Mouse (Mus musculus) ES-Bruce4 (cell line): Measurements from ENCODE around the gene Inhbb. TPM values are rescaled to one million over a fixed set of nuclear protein-coding genes. Genes with fewer than 3 reads are reported as not detected.

Source experiments
- H3K27ac ChIP-seq: 2 replicates; pipeline ENCODE4 v1.5.1; 2012; ENCODE audit warnings: low read length, inconsistent platforms; ENCODE audit not compliant: insufficient read depth
- H3K27me3 ChIP-seq: 2 replicates; pipeline ENCODE4 v1.6.1; 2012; ENCODE audit warnings: mild to moderate bottlenecking, low read length, inconsistent platforms; ENCODE audit not compliant: control insufficient read depth, poor library complexity, insufficient read depth, severe bottlenecking
- H3K36me3 ChIP-seq: 2 replicates; pipeline ENCODE4 v1.6.1; 2012; ENCODE audit warnings: inconsistent platforms, mild to moderate bottlenecking, low read length, moderate library complexity; ENCODE audit not compliant: control insufficient read depth, poor library complexity, insufficient read depth, severe bottlenecking
- H3K4me1 ChIP-seq: one replicate; pipeline ENCODE4 v1.8.1; 2011; ENCODE audit warnings: low read length; ENCODE audit not compliant: control insufficient read depth, insufficient read depth
- H3K4me3 ChIP-seq: 2 replicates; pipeline ENCODE4 v1.5.1; 2011; ENCODE audit warnings: low read depth, mild to moderate bottlenecking, low read length
- H3K9ac ChIP-seq: 2 replicates; pipeline ENCODE4 v1.6.1; 2012; ENCODE audit warnings: low read depth, mild to moderate bottlenecking, inconsistent platforms; ENCODE audit not compliant: poor library complexity, severe bottlenecking
- H3K9me3 ChIP-seq: replicated peaks from 2 replicates; pipeline ENCODE4 v1.6.1; 2012; ENCODE audit warnings: mild to moderate bottlenecking, low read length, inconsistent platforms; ENCODE audit not compliant: control insufficient read depth, poor library complexity, insufficient read depth, severe bottlenecking
- CTCF ChIP-seq: IDR thresholded peaks from one replicate; pipeline ENCODE4 v1.8.1; 2011; ENCODE audit warnings: low read depth, low read length
- EP300 ChIP-seq: IDR thresholded peaks from 2 replicates; pipeline ENCODE4 v1.6.1; 2011; ENCODE audit warnings: low read depth, low read length; ENCODE audit not compliant: insufficient read depth
- POLR2A ChIP-seq: IDR thresholded peaks from one replicate; pipeline ENCODE4 v1.8.1; 2011; ENCODE audit warnings: low read length; ENCODE audit not compliant: insufficient read depth
- polyA plus RNA-seq: library from polyadenylated mRNA; stranded (reverse); fragments of >200 nt; gene quantifications from 2 replicates; pipeline ENCODE4 v1.2.4, GENCODE M21; 2011; ENCODE audit warnings: low read depth; ENCODE audit not compliant: missing spikeins, insufficient read depth, insufficient read length

Inhbb gene
- polyA plus RNA-seq, 1 experiment: 1.9 TPM

DNA sequence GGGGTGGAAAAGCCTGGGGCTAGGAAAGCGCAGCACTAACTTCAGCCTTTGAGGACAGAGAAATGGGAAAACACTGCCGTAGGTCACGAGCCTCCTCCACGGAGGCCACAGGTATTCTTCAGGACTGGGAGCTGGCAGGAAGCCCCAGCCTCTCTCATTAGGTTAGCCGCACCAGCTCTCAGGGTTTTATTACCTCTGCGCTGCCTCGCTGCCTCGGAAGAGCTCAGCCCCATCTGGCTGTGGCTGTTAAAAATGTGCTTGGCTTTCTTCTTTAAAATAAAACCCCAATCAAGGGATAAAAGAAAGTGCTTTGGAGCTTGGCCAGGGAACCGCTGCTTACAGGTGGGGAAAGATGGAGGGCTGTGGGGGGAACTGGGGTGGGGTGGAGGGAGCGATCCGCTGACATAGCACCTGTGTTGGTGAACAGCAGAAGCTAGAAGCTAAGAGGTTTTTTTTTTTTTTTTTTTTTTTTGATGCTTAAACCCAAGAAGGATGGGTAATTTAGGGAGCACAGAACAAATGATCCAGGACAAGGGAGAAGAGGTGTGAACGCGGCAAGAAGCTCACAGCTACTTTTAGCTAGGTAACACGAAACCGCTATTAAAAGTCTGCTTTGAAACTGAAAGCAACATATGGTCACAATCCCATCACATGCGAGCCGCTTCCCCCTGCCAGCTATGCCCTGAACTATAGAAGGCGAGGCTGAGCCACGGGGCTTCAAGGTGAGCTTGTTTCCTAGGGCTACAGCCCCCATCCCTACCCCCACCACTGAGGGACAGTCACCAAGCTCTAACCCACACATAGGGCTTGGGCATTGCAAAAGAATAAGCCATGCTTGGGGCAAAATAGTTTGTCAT lies 34.9 kb upstream of the Inhbb start:
- H3K27ac ChIP-seq: no peak overlapping the region
- TF ChIP-seq EP300: no peak
- no peak for TF ChIP-seq POLR2A
- no peak overlapping the region for H3K4me3 ChIP-seq

DNA sequence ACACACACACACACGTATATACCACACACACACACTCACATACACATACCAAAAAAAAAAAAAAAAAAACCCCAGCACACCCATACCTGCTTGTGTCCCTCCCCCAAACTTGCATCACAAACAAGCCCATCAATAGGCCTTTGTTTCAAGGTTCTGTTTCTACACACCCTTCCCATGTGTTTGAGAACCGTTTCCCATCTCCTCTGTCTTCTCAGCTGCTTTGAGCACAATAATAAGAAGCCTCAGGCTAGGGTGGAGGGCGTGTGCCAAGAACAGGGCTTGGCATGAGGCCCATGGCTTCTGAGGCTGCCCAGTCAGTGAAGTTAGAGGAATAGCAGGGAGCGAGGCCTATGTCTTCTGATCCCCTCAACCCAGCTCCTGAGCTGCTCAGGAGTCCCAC lies 31.7 kb upstream of the Inhbb start:
- Histone ChIP-seq H3K4me3 (no peak overlapping the region), H3K36me3 (no peaks in the 10 kb centered on the region), H3K4me1 (peaks cover 6% of the 10 kb centered on the region), H3K27me3 (no peaks in the 10 kb centered on the region), H3K9me3 (no peaks in the 10 kb centered on the region), H3K27ac (no peak overlapping the region), H3K9ac (no peak overlapping the region)
- TF ChIP-seq POLR2A (no peak), CTCF (no peak), EP300 (peak; percentile 79; the same call in 1 of the 2 replicates)

More for the DNA sequence above, 34.9 kb upstream of the Inhbb start:
- Histone ChIP-seq H3K9ac (no peak overlapping the region), H3K4me1 (peaks cover 6% of the 10 kb centered on the region), H3K27me3 (no peaks in the 10 kb centered on the region), H3K9me3 (no peaks in the 10 kb centered on the region), H3K36me3 (no peaks in the 10 kb centered on the region)

DNA sequence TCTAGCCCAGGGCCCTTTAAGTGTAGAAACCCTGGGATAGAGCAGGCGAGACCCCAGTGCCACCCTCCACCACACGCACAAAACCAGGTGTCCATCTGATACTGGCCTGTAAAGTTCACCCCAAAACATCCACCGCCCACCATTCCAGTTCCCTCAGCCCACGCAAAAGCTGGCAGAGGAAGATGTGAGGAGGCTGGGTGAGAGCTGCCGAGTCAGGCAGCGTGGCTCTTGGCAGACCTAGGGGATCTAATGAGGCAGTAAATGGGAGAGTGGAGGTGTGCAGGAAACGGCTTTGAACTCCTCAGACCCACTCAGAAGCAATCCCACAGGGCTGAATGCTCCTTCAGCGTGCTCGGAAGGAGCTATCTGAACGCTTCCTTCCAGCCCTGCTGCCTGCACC lies 29.4 kb upstream of the Inhbb start:
- no peak overlapping the region for H3K27ac ChIP-seq
- H3K9me3 ChIP-seq: no peaks in the 10 kb centered on the region
- H3K4me1 ChIP-seq: peaks cover 3% of the 10 kb centered on the region
- no peaks in the 10 kb centered on the region for H3K36me3 ChIP-seq
- no peaks in the 10 kb centered on the region for H3K27me3 ChIP-seq
- TF ChIP-seq CTCF (no peak), POLR2A (no peak), EP300 (no peak)
- no peak overlapping the region for H3K9ac ChIP-seq
- no peak overlapping the region for H3K4me3 ChIP-seq

DNA sequence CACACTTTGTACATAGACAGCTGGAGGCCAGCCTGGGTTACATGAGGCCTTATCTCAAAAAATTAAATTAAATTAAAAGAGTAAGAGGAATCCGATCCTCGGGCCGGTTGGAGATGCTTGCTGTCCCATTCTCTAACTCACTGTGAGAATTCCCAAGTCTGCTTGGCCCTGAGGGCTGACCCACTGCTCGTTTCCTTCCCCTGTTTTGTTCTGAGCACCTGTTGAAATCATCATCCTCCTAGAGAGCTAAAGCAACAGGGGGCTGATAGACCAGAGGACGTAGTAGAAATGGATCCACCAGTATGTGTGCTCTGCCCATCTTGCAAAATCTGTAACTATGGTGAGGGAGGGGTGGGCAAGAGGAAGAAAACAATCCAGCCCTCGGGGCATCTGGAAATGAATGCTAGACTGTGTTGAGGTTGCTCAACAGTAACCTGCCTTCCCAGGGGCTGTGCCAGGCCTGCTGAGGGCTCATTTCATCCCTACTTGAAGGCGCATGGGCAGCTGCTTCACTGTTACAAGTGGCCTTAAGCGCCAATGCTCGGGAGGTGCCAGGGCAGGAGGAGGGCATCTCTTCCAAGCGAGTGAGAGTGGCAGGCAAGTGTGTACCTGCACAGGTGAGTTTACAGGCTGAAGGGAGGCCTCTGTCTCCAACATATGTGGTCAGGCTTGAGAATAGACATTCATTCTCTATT lies 28.8 kb upstream of the Inhbb start:
- no peak for TF ChIP-seq EP300
- TF ChIP-seq CTCF: no peak
- TF ChIP-seq POLR2A: no peak
- Histone ChIP-seq H3K9me3 (no peaks in the 10 kb centered on the region), H3K9ac (no peak overlapping the region), H3K27ac (no peak overlapping the region), H3K4me1 (peaks cover 3% of the 10 kb centered on the region), H3K27me3 (no peaks in the 10 kb centered on the region), H3K4me3 (no peak overlapping the region), H3K36me3 (no peaks in the 10 kb centered on the region)

DNA sequence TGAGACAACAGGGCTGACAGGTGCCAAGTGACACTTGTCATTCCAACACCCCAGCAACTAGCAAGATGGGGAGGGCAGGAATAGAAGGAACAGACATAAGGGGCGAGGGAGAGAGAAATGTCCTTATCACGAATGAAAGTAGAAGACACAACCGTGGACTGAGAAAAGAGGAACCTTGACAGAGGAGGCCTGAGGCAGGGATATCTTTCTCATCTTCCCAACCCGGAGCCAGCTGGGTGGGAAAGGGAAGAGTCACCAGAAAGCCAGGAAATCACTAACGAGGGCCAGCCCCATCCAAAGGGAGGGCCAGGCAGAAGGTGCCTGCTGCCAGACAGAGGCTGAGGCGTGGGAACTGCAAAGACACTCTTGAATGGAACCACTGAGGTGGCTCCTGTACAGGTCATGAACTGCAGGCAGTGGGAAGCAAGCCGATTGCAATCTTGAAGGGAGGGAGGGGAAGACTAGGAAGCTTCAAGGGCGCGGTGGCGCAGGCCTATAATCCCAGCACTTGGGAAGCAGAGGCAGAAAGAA lies 24.8 kb upstream of the Inhbb start:
- Histone ChIP-seq H3K9ac (no peak overlapping the region), H3K36me3 (no peaks in the 10 kb centered on the region), H3K4me3 (no peak overlapping the region), H3K4me1 (peaks cover 3% of the 10 kb centered on the region), H3K27ac (no peak overlapping the region), H3K27me3 (no peaks in the 10 kb centered on the region), H3K9me3 (no peaks in the 10 kb centered on the region)
- TF ChIP-seq POLR2A (no peak), CTCF (no peak), EP300 (no peak)
